Mouse (Mus musculus) lung, adult 2 months (tissue): ENCODE measurements at regions not wholly inside any gene's neighbourhood (a gene's known extent, or its start where the extent isn't known, plus 50 kb on each side); places are given as distances from the start of the nearest gene placed in this dataset.

Experiments used
- CTCF ChIP-seq: fragments of 200-500 bp; IDR thresholded peaks from 2 replicates; pipeline ENCODE4 v1.5.1; 2011; ENCODE audit warnings: mild to moderate bottlenecking, low read length, control low read depth; ENCODE audit not compliant: insufficient read depth
- POLR2A ChIP-seq: fragments of 200-500 bp; IDR thresholded peaks from 2 replicates; pipeline ENCODE4 v1.6.1; 2011; ENCODE audit warnings: low read depth, mild to moderate bottlenecking, control low read depth, low read length, borderline replicate concordance; ENCODE audit errors: extremely low read depth

DNA sequence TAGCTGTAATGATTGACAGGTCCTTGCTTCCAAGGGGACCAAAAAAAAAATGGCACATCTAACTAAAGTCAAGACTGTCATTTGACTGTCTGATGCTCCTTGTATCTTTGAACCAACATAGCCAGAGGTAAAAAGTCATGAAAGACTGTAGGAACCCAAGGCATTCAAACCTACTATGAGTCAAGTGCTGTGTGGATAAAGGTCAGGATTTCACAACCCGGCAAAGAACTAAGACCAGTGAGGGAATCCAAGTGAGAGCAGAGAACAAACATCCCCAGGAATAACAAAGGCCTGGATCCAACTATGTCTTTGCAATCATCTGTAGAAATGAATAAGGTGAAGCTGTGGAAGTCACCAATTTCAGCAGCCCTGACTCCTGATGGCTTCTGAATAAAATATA, 218.2 kb upstream of the Usp24 start:
- TF ChIP-seq CTCF (no peak), POLR2A (no peak)
